Mouse (Mus musculus): ENCODE data around the gene Pik3cd.

- TF ChIP-seq POLR2A (IDR thresholded peaks at IDR 0.05; ENCODE audit: insufficient read length, low read depth) (no peak), E2F4 (IDR thresholded peaks at IDR 0.05; ENCODE audit: insufficient read depth) (no peak), MAX (IDR thresholded peaks at IDR 0.05; ENCODE audit: low read depth) (no peak), TCF12 (IDR thresholded peaks at IDR 0.05; ENCODE audit: insufficient read depth, poor library complexity, severe bottlenecking) (no peak), POLR2AphosphoS2 (IDR thresholded peaks at IDR 0.05; ENCODE audit: insufficient read length, low read depth) (no peak), CEBPB (IDR thresholded peaks at IDR 0.05; ENCODE audit: insufficient read depth, poor library complexity, severe bottlenecking) (no peak), REST (IDR thresholded peaks at IDR 0.05; ENCODE audit: insufficient read depth, insufficient read length) (no peak), MYOD1 (IDR thresholded peaks at IDR 0.05; ENCODE audit: control insufficient read depth in 1 of 3, insufficient read length in 2 of 3, low read depth in 2 of 3) (no peak)
These were observed 31.2 kb downstream of the Pik3cd start for GRCm38 (mm10) chr4:149671175-149671574.
